ENCODE assay signal across 8 mouse cellular contexts in the genomic region with DNA sequence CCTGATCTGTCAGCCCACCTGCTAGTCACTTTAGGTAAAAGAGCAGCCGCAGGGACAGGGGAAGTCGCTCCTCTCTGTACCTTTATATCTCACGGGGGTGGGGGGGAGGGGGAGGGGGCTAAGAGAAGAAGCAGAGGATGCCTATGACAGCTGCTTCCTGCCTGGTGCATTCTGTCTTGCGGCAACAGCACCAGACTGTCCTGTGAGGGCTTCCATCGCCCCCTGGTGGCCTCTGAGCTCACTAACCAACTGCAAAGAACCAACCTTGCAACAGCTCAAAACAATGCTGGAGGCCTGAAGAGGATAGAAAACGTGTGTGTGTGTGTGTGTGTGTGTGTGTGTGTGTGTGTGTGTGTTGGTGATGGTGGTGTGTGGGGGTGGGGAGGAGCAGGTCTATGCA. TPM values are rescaled to one million over a fixed set of nuclear protein-coding genes. Genes with fewer than 3 reads are reported as not detected.
A peak's percentile ranks its signal among the peaks of the same experiment; 100 is the strongest.
DNase-seq lines count a peak whose midpoint lies in the region; ATAC-seq lines count a peak whose summit lies in the region.

No protein-coding gene starts in this region.

- no peaks in the 10 kb centered on the region for H3K9me3 ChIP-seq in embryonic facial prominence, embryonic 12.5 days
- H3K9me3 ChIP-seq in heart, embryonic 11.5 days (replicated peaks; ENCODE audit: control insufficient read depth, low read length) = no peaks in the 10 kb centered on the region
- H3K9me3 ChIP-seq in kidney, embryonic 16.5 days (ENCODE audit: low read length) = no peaks in the 10 kb centered on the region
- no peaks in the 10 kb centered on the region for H3K9me3 ChIP-seq in liver, embryonic 12.5 days (replicated peaks)
- H3K9me3 ChIP-seq in stomach, embryonic 14.5 days (ENCODE audit: control insufficient read depth, low read depth, low read length) = no peaks in the 10 kb centered on the region

- H3K36me3 ChIP-seq in embryonic facial prominence, embryonic 12.5 days = no peaks in the 10 kb centered on the region; the same call in 1 of the 2 replicates
- H3K36me3 ChIP-seq in heart, embryonic 11.5 days (ENCODE audit: control insufficient read depth, insufficient read depth, low read length) = no peaks in the 10 kb centered on the region
- H3K36me3 ChIP-seq in kidney, embryonic 16.5 days (ENCODE audit: insufficient read depth, low read length) = peaks cover 5% of the 10 kb centered on the region; the same call in 1 of the 2 replicates
- 0 out of 2 replicates have a peak, but pooled peaks cover 2% of the 10 kb centered on the region for H3K36me3 ChIP-seq in liver, embryonic 12.5 days
- no peaks in the 10 kb centered on the region for H3K36me3 ChIP-seq in stomach, embryonic 14.5 days (ENCODE audit: control insufficient read depth, insufficient read depth, low read length)

- peak; percentile 54 for ATAC-seq in embryonic facial prominence, embryonic 12.5 days (ENCODE audit: insufficient number of reproducible peaks, insufficient read depth, low FRiP score, low TSS enrichment)
- ATAC-seq in heart, embryonic 11.5 days (replicated peaks; ENCODE audit: insufficient number of reproducible peaks, low FRiP score, low TSS enrichment) = peak; percentile 58; the same call in 1 of the 2 replicates
- peak; percentile 75; the same call in 1 of the 2 replicates for ATAC-seq in kidney, embryonic 16.5 days (ENCODE audit: low FRiP score, low TSS enrichment)
- peak; percentile 54; the same call in 1 of the 2 replicates for ATAC-seq in liver, embryonic 12.5 days
- ATAC-seq in stomach, embryonic 14.5 days (ENCODE audit: insufficient number of reproducible peaks, insufficient read depth, low FRiP score, low read depth) = peak; percentile 82; the same call in 1 of the 2 replicates

- WGBS in embryonic facial prominence, embryonic 12.5 days = 8% methylated on average over 6 of the region's 6 CpGs
- 8% methylated on average over 5 of the region's 6 CpGs for WGBS in heart, embryonic 11.5 days (ENCODE audit: insufficient replicate concordance)
- WGBS in kidney, embryonic 16.5 days = 10% methylated on average over 5 of the region's 6 CpGs
- WGBS in liver, embryonic 12.5 days (ENCODE audit: insufficient replicate concordance) = 3% methylated on average over 4 of the region's 6 CpGs
- WGBS in stomach, embryonic 14.5 days = 8% methylated on average over 6 of the region's 6 CpGs

- no peak overlapping the region for H3K4me3 ChIP-seq in embryonic facial prominence, embryonic 12.5 days
- no peak overlapping the region for H3K4me3 ChIP-seq in heart, embryonic 11.5 days (ENCODE audit: low read depth, low read length)
- no peak overlapping the region for H3K4me3 ChIP-seq in kidney, embryonic 16.5 days (ENCODE audit: low read length)
- no peak overlapping the region for H3K4me3 ChIP-seq in liver, embryonic 12.5 days
- no peak overlapping the region for H3K4me3 ChIP-seq in stomach, embryonic 14.5 days (ENCODE audit: low read depth, low read length)

- no peak overlapping the region for H3K27ac ChIP-seq in embryonic facial prominence, embryonic 12.5 days
- no peak overlapping the region for H3K27ac ChIP-seq in heart, embryonic 11.5 days (ENCODE audit: low read depth, low read length)
- no peak overlapping the region for H3K27ac ChIP-seq in kidney, embryonic 16.5 days (ENCODE audit: low read length)
- no peak overlapping the region for H3K27ac ChIP-seq in liver, embryonic 12.5 days
- no peak overlapping the region for H3K27ac ChIP-seq in stomach, embryonic 14.5 days (ENCODE audit: low read length)

- peak; percentile 89 to 92 for DNase-seq in B cell, adult 2 months
- peak; percentile 78 for DNase-seq in adrenal gland, postnatal 25 days
- DNase-seq in neural tube, embryonic 10.5 days (ENCODE audit: extremely low spot score, low spot score) = peak; percentile 75

- H3K27me3 ChIP-seq in embryonic facial prominence, embryonic 12.5 days = no peaks in the 10 kb centered on the region
- H3K27me3 ChIP-seq in heart, embryonic 11.5 days (ENCODE audit: control insufficient read depth, insufficient read depth, low read length) = no peaks in the 10 kb centered on the region
- no peaks in the 10 kb centered on the region for H3K27me3 ChIP-seq in kidney, embryonic 16.5 days (ENCODE audit: insufficient read depth, low read length)
- no peaks in the 10 kb centered on the region for H3K27me3 ChIP-seq in liver, embryonic 12.5 days (replicated peaks)
- no peaks in the 10 kb centered on the region for H3K27me3 ChIP-seq in stomach, embryonic 14.5 days (ENCODE audit: control insufficient read depth, insufficient read depth, low read length)

- no peaks in the 10 kb centered on the region for H3K4me1 ChIP-seq in embryonic facial prominence, embryonic 12.5 days
- no peaks in the 10 kb centered on the region for H3K4me1 ChIP-seq in heart, embryonic 11.5 days (ENCODE audit: control insufficient read depth, insufficient read depth, low read length)
- H3K4me1 ChIP-seq in kidney, embryonic 16.5 days (ENCODE audit: insufficient read depth, low read length) = no peaks in the 10 kb centered on the region
- H3K4me1 ChIP-seq in liver, embryonic 12.5 days = no peaks in the 10 kb centered on the region
- no peaks in the 10 kb centered on the region for H3K4me1 ChIP-seq in stomach, embryonic 14.5 days (ENCODE audit: control insufficient read depth, insufficient read depth, low read length)

- no peak overlapping the region for H3K9ac ChIP-seq in embryonic facial prominence, embryonic 12.5 days
- H3K9ac ChIP-seq in heart, embryonic 11.5 days (ENCODE audit: low read depth, low read length) = no peak overlapping the region
- no peak overlapping the region for H3K9ac ChIP-seq in kidney, embryonic 16.5 days (replicated peaks; ENCODE audit: low read length)
- no peak overlapping the region for H3K9ac ChIP-seq in liver, embryonic 12.5 days
- H3K9ac ChIP-seq in stomach, embryonic 14.5 days (replicated peaks; ENCODE audit: low read depth, low read length) = no peak overlapping the region

- H3K4me2 ChIP-seq in embryonic facial prominence, embryonic 12.5 days (replicated peaks) = no peak overlapping the region
- no peak overlapping the region for H3K4me2 ChIP-seq in heart, embryonic 11.5 days
- no peak overlapping the region for H3K4me2 ChIP-seq in kidney, embryonic 16.5 days (replicated peaks; ENCODE audit: low read depth, low read length)
- H3K4me2 ChIP-seq in liver, embryonic 12.5 days = no peak overlapping the region
- no peak overlapping the region for H3K4me2 ChIP-seq in stomach, embryonic 14.5 days (replicated peaks; ENCODE audit: low read depth, low read length)

RNA-seq across cellular contexts. Expression of gene Cyfip2, which starts 37.4 kb away (rescaled TPM):
- total RNA-seq in adrenal gland, postnatal 25 days (2021) = 70.2 and 81.2 TPM in 2 replicates
- 16.0 and 19.2 TPM in 2 replicates for polyA plus RNA-seq in embryonic facial prominence, embryonic 12.5 days (2016; fragmentation: Nextera tagmentation; extraction: Ambion mirVana)
- polyA plus RNA-seq in heart, embryonic 11.5 days (2014; fragmentation: Nextera tagmentation; extraction: Ambion mirVana) = 5.6 and 5.7 TPM in 2 replicates
- 17.7 and 18.1 TPM in 2 replicates for polyA plus RNA-seq in kidney, embryonic 16.5 days (2015; fragmentation: Nextera tagmentation; extraction: Ambion mirVana)
- 4.9 TPM in 2 replicates for polyA plus RNA-seq in liver, embryonic 12.5 days (2016; fragmentation: Nextera tagmentation; extraction: Ambion mirVana)
- polyA plus RNA-seq in stomach, embryonic 14.5 days (2014; fragmentation: Nextera tagmentation; extraction: Ambion mirVana) = 12.4 and 13.4 TPM in 2 replicates

RNA-seq across cellular contexts. Expression of gene Fndc9, which starts 40.0 kb away (rescaled TPM):
- not detected in 2 replicates for total RNA-seq in adrenal gland, postnatal 25 days (2021)
- polyA plus RNA-seq in embryonic facial prominence, embryonic 12.5 days (2016; fragmentation: Nextera tagmentation; extraction: Ambion mirVana) = 0.12 and 0.19 TPM in 2 replicates
- not detected in 2 replicates for polyA plus RNA-seq in heart, embryonic 11.5 days (2014; fragmentation: Nextera tagmentation; extraction: Ambion mirVana)
- polyA plus RNA-seq in kidney, embryonic 16.5 days (2015; fragmentation: Nextera tagmentation; extraction: Ambion mirVana) = 0.09 TPM in 1 of 2 replicates, not detected in the other
- not detected in 2 replicates for polyA plus RNA-seq in liver, embryonic 12.5 days (2016; fragmentation: Nextera tagmentation; extraction: Ambion mirVana)
- polyA plus RNA-seq in stomach, embryonic 14.5 days (2014; fragmentation: Nextera tagmentation; extraction: Ambion mirVana) = 0.18 and 0.35 TPM in 2 replicates
